Mouse (Mus musculus): ENCODE measurements around the gene Olfr1058. TPM values are rescaled to one million over a fixed set of nuclear protein-coding genes. Genes with fewer than 3 reads are reported as not detected.
"Not testable (repeated sequence)": the region's sequence is repeated elsewhere in the genome, so short reads cannot be mapped to it uniquely, and the experiment has no call there.

Olfr1058 gene
- not detected for total RNA-seq (2021)
- long read RNA-seq, experiment 1 = 0 reads
- long read RNA-seq, experiment 2 = 0 reads

DNA sequence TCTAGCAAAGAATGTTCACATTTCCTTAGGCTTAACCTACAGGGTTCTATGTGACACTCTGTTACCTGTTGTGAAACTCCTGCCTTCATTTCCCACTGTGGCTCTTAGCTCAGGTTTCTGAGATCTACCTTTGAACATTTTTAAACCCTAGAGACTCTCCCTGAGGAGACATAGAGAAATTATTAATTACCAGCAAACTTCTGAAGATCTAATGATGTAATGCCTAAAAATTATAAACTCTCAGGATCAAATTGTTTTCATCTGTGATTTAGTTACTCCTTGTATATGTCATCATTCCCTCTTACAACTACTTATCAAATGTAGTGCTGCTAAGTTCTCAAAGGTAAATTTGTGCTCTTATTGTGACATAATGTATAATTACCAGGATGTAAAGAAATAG is at the start of gene Olfr1058:
Gene Olfr1058 (minus strand): TSS at position 101 of the 400 bp plus-strand sequence.
- intact Hi-C loops (cut with DNase I); H3K27ac ChIP-seq; DNase-seq; H3K4me3 ChIP-seq: not testable (repeated sequence)

DNA sequence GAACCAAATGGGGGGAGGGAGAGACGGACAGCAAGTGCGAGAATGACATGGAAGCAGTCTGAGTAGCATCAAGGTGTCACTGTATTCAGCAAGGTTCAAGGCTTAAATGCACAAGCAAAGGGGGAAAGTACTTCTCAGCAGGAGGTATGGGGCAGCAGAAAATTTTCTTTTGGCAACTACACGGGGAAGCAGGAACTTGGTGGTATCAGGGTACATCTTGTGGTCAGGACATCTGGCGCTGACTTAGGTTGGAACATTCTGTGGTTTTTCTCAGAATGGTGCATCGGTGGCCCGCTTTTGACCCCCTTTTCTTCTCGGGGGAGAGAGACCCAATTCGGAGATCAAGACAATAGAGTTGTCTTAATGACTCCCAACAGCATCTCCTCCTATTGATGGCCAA is 40.1 kb upstream of the Olfr1058 start:
- DNase-seq; H3K4me3 ChIP-seq; intact Hi-C loops (cut with DNase I); H3K27ac ChIP-seq: not testable (repeated sequence)

DNA sequence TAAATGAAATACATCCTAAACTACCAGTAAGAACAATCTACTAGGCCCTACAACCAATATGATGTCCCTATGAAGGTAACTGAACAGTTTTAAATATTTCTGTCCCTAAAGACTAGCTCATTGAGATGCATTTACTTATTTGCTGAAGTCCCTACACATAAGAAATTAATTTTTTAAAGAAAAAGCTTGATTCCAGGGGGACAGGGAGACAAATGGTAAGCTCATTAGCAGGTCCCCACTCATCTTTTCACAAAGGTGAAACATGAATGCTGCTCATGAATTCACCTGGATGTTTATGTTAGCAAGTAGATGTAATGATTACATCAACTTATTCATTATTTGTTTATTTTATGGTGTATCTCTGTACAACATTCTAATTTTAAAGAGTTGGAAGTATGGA is 38.3 kb upstream of the Olfr1058 start, which contains the start of gene Olfr1062:
Gene Olfr1062 (minus strand): TSS at position 101 of the 400 bp plus-strand sequence.
- H3K27ac ChIP-seq; intact Hi-C loops (cut with DNase I); DNase-seq; H3K4me3 ChIP-seq: not testable (repeated sequence)

DNA sequence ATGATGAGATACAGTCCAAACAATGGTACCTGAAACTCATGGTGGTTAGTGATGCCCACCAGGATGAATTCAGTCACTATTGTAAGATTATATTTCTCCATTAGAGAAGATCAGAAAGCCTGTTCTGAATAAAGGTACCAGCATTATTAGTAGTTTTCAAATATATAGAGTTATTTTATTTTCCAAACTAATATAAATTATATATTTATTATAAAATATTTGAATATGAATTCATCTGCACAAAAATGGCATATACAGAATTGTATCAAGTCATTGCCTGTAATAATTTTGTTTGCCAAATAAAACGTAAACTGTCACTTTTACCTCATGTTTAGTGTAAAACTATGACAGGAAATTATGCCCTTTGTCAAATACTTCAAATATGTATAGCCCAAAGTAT is 25.6 kb upstream of the Olfr1058 start, which contains the start of gene Olfr1061:
Gene Olfr1061 (minus strand): TSS at position 101 of the 400 bp plus-strand sequence.
- no peak within 1 kb of the TSS for H3K4me3 ChIP-seq

DNA sequence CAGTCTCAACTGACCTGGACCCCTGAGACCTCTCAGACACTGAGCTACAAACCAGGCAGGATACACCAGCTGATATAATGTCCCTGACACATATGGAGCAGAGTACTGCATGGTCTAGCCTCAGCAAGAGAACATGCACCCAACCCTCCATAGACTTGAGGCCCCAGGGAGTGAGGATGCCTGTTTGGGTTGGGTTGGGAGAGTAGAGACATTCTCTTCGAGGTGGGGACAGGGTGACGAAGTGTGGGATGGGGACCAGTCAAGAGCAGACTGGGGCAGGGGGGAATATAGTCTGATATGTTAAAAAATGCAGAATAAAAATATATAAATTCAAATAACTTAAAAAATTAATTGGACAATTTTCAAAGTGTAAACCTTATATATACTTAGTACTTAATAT is 6.8 kb upstream of the Olfr1058 start:
- intact Hi-C loops (cut with DNase I) = no loop called here
- H3K27ac ChIP-seq = no peak overlapping the region
- DNase-seq = no peak
- TF ChIP-seq CTCF (IDR thresholded peaks at IDR 0.05) = no peak
- H3K4me3 ChIP-seq = no peak overlapping the region

More for the DNA sequence above, 25.6 kb upstream of the Olfr1058 start, which contains the start of gene Olfr1061:
- H3K27ac ChIP-seq = no peak within 1 kb of the TSS
- DNase-seq = no peak
- intact Hi-C loops (cut with DNase I) = no loop called here
- TF ChIP-seq CTCF (IDR thresholded peaks at IDR 0.05) = no peak

DNA sequence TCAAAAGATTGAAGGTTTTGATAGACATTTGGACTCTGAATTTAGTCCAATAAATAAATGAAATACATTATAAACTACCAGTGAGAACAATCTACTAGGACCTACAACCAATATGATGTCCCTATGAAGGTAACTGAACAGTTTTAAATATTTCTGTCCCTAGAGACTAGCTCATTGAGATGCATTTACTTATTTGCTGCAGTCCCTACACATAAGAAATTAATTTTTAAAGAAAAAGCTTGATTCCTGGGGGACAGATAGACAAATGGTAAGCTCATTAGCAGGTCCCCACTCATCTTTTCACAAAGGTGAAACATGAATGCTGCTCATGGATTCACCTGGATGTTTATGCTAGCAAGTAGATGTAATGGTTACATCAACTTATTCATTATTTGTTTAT is 10.1 kb downstream of the Olfr1058 start, which contains the start of gene Olfr1057:
Gene Olfr1057 (minus strand): TSS at position 101 of the 400 bp plus-strand sequence.
- no peak for DNase-seq
- Histone ChIP-seq H3K4me3 (no peak within 1 kb of the TSS), H3K27ac (no peak within 1 kb of the TSS)
- intact Hi-C loops (cut with DNase I) = no loop called here
- no peak for TF ChIP-seq CTCF (IDR thresholded peaks at IDR 0.05)

DNA sequence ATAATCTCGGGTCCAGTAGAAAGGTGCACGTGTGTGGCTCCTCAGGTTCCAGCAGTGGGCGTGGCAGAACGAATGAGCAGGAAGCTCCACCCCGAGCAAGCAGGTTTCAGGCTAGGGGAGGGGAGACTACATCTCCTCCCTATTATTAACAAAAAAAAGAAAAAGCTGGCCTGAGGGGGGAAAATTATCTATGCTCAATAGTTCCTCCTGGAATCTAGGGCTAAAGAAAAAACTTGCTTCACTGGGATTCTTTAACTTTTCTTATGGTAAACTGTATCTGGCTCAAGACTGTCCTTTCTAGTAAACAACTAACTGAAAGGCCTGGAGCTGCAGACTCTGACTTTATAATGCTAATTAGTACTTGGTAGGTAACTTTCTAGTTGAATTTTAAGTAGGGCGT is 22.0 kb downstream of the Olfr1058 start:
- DNase-seq; H3K4me3 ChIP-seq; intact Hi-C loops (cut with DNase I); H3K27ac ChIP-seq: not testable (repeated sequence)

DNA sequence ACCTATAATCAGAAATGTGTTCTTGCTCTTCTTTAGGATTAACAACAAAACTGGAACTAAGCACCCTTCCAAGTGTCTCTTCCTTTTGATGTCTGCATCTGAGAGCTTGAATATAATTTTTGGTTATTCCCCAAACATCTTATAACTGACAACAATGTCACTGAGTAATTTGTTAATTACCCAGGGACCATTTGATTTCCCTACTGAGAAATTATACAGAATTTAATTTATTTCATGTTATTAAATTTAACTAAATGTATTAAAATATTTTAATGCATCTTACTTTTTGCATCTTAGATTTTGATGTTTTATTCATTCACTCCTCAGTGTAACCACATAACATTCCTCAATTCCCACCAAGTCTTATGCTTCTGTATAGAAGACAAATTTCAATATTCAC is 26.0 kb downstream of the Olfr1058 start, which contains the start of gene Olfr1056:
Gene Olfr1056 (minus strand): TSS at position 101 of the 400 bp plus-strand sequence.
- intact Hi-C loops (cut with DNase I) = no loop called here
- TF ChIP-seq CTCF (IDR thresholded peaks at IDR 0.05) = no peak

DNA sequence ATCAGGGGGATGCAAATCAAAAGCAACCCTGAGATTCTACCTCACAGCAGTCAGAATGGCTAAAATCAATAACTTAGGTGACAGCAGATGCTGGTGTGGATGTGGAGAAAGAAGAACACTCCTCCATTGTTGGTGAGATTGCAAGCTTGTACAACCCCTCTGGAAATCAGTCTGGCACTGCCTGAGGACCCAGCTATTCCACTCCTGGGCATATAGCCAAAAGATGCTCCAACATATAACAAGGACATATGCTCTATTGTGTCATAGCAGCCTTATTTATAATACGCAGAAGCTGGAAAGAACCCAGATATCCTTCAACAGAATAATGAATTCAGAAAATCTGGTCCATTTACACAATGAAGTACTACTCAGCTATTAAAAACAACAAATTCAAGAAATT is 36.6 kb downstream of the Olfr1058 start:
- DNase-seq; intact Hi-C loops (cut with DNase I); H3K4me3 ChIP-seq; H3K27ac ChIP-seq: not testable (repeated sequence)

More for the DNA sequence above, 26.0 kb downstream of the Olfr1058 start, which contains the start of gene Olfr1056:
- Histone ChIP-seq H3K4me3 (no peak within 1 kb of the TSS), H3K27ac (no peak within 1 kb of the TSS)
- no peak for DNase-seq

DNA sequence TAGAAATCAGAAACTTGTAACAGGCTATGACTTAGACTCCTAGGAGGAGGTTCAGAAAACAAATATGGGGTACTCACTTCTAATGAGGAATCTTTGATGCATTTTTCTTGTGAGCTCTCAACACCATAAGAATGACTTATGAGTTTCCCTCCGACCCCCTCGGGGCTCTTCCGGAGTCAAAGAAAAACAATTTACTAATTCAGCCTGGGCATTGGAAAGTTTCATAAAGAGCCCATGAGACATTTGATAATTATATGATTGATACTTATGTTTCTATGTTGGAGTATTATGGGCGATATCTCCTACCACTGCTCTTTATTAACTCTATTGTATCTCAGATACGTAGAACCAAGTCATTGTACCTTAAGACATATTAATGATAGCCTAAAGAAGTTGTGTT is 38.2 kb downstream of the Olfr1058 start, which contains the start of gene Olfr1055:
Gene Olfr1055 (minus strand): TSS at position 101 of the 400 bp plus-strand sequence.
- intact Hi-C loops (cut with DNase I) = no loop called here
- DNase-seq = no peak
- no peak within 1 kb of the TSS for H3K4me3 ChIP-seq
- no peak for TF ChIP-seq CTCF (IDR thresholded peaks at IDR 0.05)
- H3K27ac ChIP-seq = no peak within 1 kb of the TSS

DNA sequence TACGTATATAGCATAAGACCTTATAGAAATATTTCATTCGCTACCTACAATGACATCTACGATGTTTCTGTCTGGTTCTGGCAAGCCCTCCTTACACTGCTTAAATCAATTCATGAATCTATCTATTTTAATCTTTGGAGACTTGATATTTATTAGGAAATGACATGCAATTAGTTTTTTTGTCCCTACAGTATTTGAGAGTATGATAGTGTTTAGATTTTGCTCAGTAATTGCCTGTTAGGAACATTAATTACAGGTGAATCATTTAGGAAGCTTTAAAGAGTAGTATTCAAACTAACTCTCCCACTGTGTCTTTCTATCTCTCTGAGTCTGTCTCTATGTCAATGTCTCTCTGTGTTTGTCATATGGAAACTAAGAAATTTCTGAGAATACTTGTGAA is 53.0 kb downstream of the Olfr1058 start, which contains the start of gene Olfr1054:
Gene Olfr1054 (minus strand): TSS at position 101 of the 400 bp plus-strand sequence.
- TF ChIP-seq CTCF (IDR thresholded peaks at IDR 0.05) = no peak
- H3K4me3 ChIP-seq = no peak within 1 kb of the TSS
- no peak within 1 kb of the TSS for H3K27ac ChIP-seq
- DNase-seq = no peak
- intact Hi-C loops (cut with DNase I) = loop anchor here (10.0 kb wide), 1 partner anchor 1619 kb away; the partner anchor contains the start of gene Olfr1156

Other genes with a start within 250 kb of the Olfr1058 start
- gene Olfr1040, start 241.8 kb downstream of the Olfr1058 start, total RNA-seq (2021) = not detected
- gene Olfr1042, start 226.7 kb downstream of the Olfr1058 start, total RNA-seq (2021) = not detected
- not detected for gene Olfr1043, start 221.0 kb downstream of the Olfr1058 start, total RNA-seq (2021)
- not detected for gene Olfr1044, start 210.7 kb downstream of the Olfr1058 start, total RNA-seq (2021)
- gene Olfr52, start 202.9 kb downstream of the Olfr1058 start, total RNA-seq (2021) = not detected
- not detected for gene Olfr1045, start 185.6 kb downstream of the Olfr1058 start, total RNA-seq (2021)
- gene Olfr1046, start 169.2 kb downstream of the Olfr1058 start, total RNA-seq (2021) = not detected
- not detected for gene Olfr1047, start 157.2 kb downstream of the Olfr1058 start, total RNA-seq (2021)
- gene Olfr1048, start 148.3 kb downstream of the Olfr1058 start, total RNA-seq (2021) = not detected
- not detected for gene Olfr1049, start 130.2 kb downstream of the Olfr1058 start, total RNA-seq (2021)
- gene Olfr1051, start 109.5 kb downstream of the Olfr1058 start, total RNA-seq (2021) = not detected
- gene Olfr1052, start 96.1 kb downstream of the Olfr1058 start, total RNA-seq (2021) = not detected
- gene Olfr1053, start 73.3 kb downstream of the Olfr1058 start, total RNA-seq (2021) = not detected
- gene Olfr1054, start 53.1 kb downstream of the Olfr1058 start, total RNA-seq (2021) = not detected
- not detected for gene Olfr1055, start 38.3 kb downstream of the Olfr1058 start, total RNA-seq (2021)
- gene Olfr1056, start 26.1 kb downstream of the Olfr1058 start, total RNA-seq (2021) = not detected
- not detected for gene Olfr1057, start 10.2 kb downstream of the Olfr1058 start, total RNA-seq (2021)
- not detected for gene Olfr1061, start 25.5 kb upstream of the Olfr1058 start, total RNA-seq (2021)
- gene Olfr1062, start 38.2 kb upstream of the Olfr1058 start, total RNA-seq (2021) = not detected
- gene Olfr1065, start 62.0 kb upstream of the Olfr1058 start, total RNA-seq (2021) = not detected
- not detected for gene Olfr1066, start 67.7 kb upstream of the Olfr1058 start, total RNA-seq (2021)
- not detected for gene Olfr228, start 98.8 kb upstream of the Olfr1058 start, total RNA-seq (2021)
- not detected for gene Olfr1076, start 119.9 kb upstream of the Olfr1058 start, total RNA-seq (2021)
- not detected for gene Olfr1079, start 153.9 kb upstream of the Olfr1058 start, total RNA-seq (2021)
- not detected for gene Olfr1080, start 169.7 kb upstream of the Olfr1058 start, total RNA-seq (2021)
- not detected for gene Olfr1082, start 210.4 kb upstream of the Olfr1058 start, total RNA-seq (2021)